Mouse (Mus musculus) testis, postnatal 10 days (tissue): ENCODE results near the gene Gstm3.
A peak's percentile ranks its signal among the peaks of the same experiment; 100 is the strongest.

Experiments used
- DNase-seq: peaks from one replicate; pipeline ENCODE4 v3.0.0; 2021; ENCODE audit warnings: low spot score

Gene Gstm3

DNA sequence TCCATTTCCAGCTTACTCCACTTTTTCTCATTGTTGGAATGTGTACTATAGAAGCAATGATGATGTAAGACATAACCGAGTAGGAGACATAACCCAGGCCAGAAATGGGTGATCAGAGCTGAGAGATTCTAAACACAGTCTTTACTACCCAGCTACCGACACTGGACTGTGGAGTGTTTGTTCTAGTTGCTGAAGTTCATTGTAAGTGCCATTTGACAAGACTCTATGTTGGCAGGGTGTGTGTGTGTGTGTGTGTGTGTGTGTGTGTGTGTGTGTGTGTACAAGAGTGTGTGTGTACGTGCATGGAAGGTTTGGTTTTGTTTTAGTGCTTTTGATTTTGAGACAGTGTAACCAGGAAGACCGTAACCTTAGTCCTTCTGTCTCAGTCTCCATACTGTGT lies 39.4 kb downstream of the Gstm3 start:
- no peak for DNase-seq

GRCm38 (mm10) chr3:107929243-107929642 lies 39.8 kb downstream of the Gstm3 start:
- DNase-seq = no peak

DNA sequence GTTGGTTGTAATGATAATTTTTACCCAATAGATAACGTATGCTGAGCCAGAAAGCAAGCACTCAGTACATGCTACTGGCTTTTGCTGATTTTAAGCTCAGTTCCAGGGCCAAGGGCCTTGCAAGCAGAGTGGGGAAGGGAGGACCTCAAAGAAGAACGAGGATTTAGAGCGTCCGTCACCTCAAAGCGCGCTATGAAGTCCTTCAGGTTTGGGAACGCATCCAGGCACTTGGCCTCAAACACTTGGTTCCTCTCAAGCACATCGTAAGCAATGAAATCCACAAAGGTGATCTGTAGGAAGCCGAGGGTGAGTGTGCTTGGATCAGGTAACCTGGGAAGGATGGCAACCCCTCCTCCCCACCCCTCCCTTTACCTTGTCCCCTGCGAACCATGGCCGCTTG lies 40.4 kb downstream of the Gstm3 start:
- no peak for DNase-seq

- no peak for DNase-seq
Observed at GRCm38 (mm10) chr3:107927841-107928240, 41.2 kb downstream of the Gstm3 start.

DNA sequence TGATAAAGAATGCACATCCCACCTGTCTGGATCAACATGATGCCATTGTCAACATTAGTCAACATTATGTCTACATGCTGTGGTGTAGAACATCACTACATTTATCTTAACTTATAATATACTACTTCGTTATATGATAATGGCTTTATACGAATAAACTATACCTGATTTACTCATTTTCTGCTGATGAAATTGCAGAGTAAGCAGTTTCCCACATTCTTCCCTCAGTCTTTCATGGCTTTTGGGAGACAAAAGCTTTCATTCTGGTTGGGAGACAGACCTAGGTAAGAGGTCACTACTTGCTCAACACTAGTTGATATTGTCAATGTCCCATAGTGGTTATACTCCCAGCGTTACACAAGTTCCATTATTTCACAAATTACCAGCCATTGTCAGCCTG lies 43.7 kb downstream of the Gstm3 start:
- no peak for DNase-seq

GRCm38 (mm10) chr3:107920348-107920747 lies 48.7 kb downstream of the Gstm3 start:
- DNase-seq = no peak

GRCm38 (mm10) chr3:107917783-107918408 lies 51.2 kb downstream of the Gstm3 start:
- peak; percentile 77 for DNase-seq

DNA sequence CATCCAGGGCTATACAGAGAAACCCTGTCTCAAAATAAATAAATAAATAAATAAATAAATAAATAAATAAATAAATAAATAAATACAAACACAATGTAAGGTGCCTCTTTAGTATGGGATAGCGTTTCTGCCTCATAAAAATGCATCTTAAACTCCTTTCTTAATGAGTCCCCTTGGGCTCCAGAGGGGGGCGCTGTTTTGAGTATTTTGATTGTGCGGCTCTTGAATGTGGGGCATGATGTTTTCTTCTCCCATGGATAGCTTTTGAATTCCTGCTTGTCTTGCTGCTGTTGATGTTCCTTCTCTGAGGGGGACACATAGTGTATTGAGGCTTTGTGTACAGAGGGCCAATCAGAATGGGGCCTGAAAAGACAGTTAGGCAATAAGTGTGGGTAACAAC lies 52.0 kb downstream of the Gstm3 start:
- DNase-seq = peak; percentile 66

- DNase-seq = no peak
Observed at GRCm38 (mm10) chr3:107916674-107917073, 52.4 kb downstream of the Gstm3 start.
